Mouse (Mus musculus) midbrain, embryonic 10.5 days (tissue): ENCODE measurements around the gene Gpn2. TPM values are rescaled to one million over a fixed set of nuclear protein-coding genes. Genes with fewer than 3 reads are reported as not detected.

Source experiments
- DNase-seq: peaks from one replicate; pipeline ENCODE4 v3.0.0-alpha.2; 2017; ENCODE audit warnings: low spot score
- H3K27ac ChIP-seq: fragments of 300-500 bp; sonication (generic); replicated peaks from 2 replicates; pipeline ENCODE4 v1.5.1; 2016; ENCODE audit warnings: mild to moderate bottlenecking
- H3K27me3 ChIP-seq: fragments of 300-500 bp; sonication (generic); 2 replicates; pipeline ENCODE4 v1.6.1; 2016; ENCODE audit warnings: low read depth, mild to moderate bottlenecking; ENCODE audit not compliant: poor library complexity, severe bottlenecking
- H3K36me3 ChIP-seq: fragments of 300-500 bp; sonication (generic); 2 replicates; pipeline ENCODE4 v1.6.1; 2016; ENCODE audit warnings: mild to moderate bottlenecking, moderate library complexity
- H3K4me1 ChIP-seq: fragments of 300-500 bp; sonication (generic); 2 replicates; pipeline ENCODE4 v1.6.1; 2016
- H3K4me3 ChIP-seq: fragments of 300-500 bp; sonication (generic); 2 replicates; pipeline ENCODE4 v1.5.1; 2016; ENCODE audit warnings: mild to moderate bottlenecking, moderate library complexity
- H3K9me3 ChIP-seq: fragments of 300-500 bp; sonication (generic); replicated peaks from 2 replicates; pipeline ENCODE4 v1.6.1; 2016; ENCODE audit warnings: mild to moderate bottlenecking
- WGBS: fragments of 180-500 bp; shearing (Covaris S2); methylation state at CpG from one replicate; pipeline ENCODE4 v1.1.7; 2016; 5-methylcytosine and 5-hydroxymethylcytosine counted together
- polyA plus RNA-seq: library from polyadenylated mRNA; unstranded; fragments of >200 nt; fragmentation: Nextera tagmentation; extraction: Ambion mirVana; gene quantifications from 2 replicates; pipeline ENCODE4 v1.2.1, GENCODE M21; 2016

The Gpn2 gene
- polyA plus RNA-seq, 1 experiment from 2014 or later = 27.9 TPM

DNA sequence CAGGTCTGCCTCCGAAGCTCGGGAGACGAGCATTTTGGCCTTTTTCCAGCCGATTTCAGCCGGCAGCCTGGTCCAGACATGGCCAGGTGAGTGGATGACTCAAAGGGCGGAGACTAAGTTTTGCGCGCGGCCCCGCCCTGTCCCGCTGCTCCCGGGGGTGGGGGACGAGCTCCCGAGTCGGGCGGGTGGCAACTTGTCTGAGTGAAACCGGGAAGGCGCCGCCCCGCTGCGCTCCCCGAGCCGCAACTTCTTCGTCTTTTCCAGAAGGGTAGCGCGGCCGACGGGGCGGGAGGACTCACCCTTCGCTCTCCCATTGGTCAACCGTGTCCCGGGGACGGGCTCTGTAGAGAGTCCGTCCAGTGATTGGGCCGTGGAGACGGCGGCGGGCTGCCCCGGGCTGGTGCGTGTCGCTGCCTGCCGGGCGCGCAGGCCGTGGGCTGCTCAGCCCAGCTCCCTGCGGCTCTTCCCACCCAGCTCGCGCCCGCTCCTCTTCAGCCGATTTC, 15.5 kb downstream of the Gpn2 start:
- Histone ChIP-seq H3K9me3 (no peaks in the 10 kb centered on the region), H3K4me1 (peaks cover 28% of the 10 kb centered on the region), H3K27me3 (peaks cover 73% of the 10 kb centered on the region), H3K4me3 (peak overlapping the region; percentile 63), H3K36me3 (peaks cover 12% of the 10 kb centered on the region), H3K27ac (peak overlapping the region; percentile 58)
- WGBS = under 1% methylated on average over 50 of the region's 50 CpGs
- peak; percentile 86 for DNase-seq

GRCm38 (mm10) chr4:133600306-133600705, 16.1 kb downstream of the Gpn2 start:
- peaks cover 17% of the 10 kb centered on the region for H3K36me3 ChIP-seq
- peaks cover 31% of the 10 kb centered on the region for H3K4me1 ChIP-seq
- H3K4me3 ChIP-seq = peak overlapping the region; percentile 63
- peaks cover 73% of the 10 kb centered on the region for H3K27me3 ChIP-seq
- DNase-seq = no peak
- 20% methylated on average over 9 of the region's 9 CpGs for WGBS
- no peaks in the 10 kb centered on the region for H3K9me3 ChIP-seq
- H3K27ac ChIP-seq = no peak overlapping the region; the same call in 1 of the 2 replicates

DNA sequence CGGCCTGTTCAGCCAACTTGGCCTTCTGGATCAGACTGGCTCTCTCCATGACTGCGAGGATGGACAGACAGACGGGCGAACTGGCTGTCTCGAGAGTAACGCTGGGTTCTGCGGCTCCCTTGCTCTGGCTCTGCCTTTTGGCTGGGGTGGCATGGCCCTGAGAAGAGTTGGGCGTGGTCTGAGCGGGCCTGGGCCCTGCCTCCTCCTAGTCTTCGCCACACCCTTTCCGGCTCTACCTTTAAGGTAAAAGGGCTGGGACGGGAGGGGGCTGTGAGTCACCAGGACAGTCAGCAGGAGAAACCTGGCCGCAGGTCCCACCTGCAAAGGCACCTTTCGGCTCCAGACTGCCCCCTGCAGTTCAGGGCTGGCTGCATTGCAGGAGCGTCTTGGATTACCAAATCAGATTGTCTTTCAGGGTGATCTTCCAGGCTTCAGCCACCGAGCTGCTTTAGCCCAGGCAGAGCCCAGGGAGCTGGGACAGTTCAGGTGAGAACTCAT, 17.6 kb downstream of the Gpn2 start, which contains the start of gene Sfn:
TSS of gene Sfn (minus strand) at position 448 of the 498 bp plus-strand sequence.
- Histone ChIP-seq H3K36me3 (peaks cover 32% of the 10 kb centered on the region), H3K27ac (no peak within 1 kb of the TSS), H3K4me1 (peaks cover 29% of the 10 kb centered on the region), H3K9me3 (no peaks in the 10 kb centered on the region), H3K4me3 (peak within 1 kb of the TSS; percentile 29), H3K27me3 (peaks cover 73% of the 10 kb centered on the region)
- 4% methylated on average over 16 of the region's 16 CpGs for whole genome bisulfite sequencing
- no peak for DNase-seq

GRCm38 (mm10) chr4:133603056-133603455, 18.9 kb downstream of the Gpn2 start:
- Histone ChIP-seq H3K9me3 (no peaks in the 10 kb centered on the region), H3K4me3 (no peak overlapping the region), H3K36me3 (peaks cover 41% of the 10 kb centered on the region), H3K27ac (no peak overlapping the region), H3K27me3 (peaks cover 61% of the 10 kb centered on the region), H3K4me1 (peaks cover 29% of the 10 kb centered on the region)
- WGBS = 95% methylated on average over 5 of the region's 5 CpGs
- DNase-seq = no peak

GRCm38 (mm10) chr4:133604175-133604574, 20.0 kb downstream of the Gpn2 start:
- H3K27me3 ChIP-seq = peaks cover 50% of the 10 kb centered on the region
- 92% methylated on average over 7 of the region's 7 CpGs for WGBS
- H3K9me3 ChIP-seq = no peaks in the 10 kb centered on the region
- no peak overlapping the region for H3K4me3 ChIP-seq
- DNase-seq = no peak
- H3K36me3 ChIP-seq = peaks cover 52% of the 10 kb centered on the region
- H3K27ac ChIP-seq = no peak overlapping the region
- H3K4me1 ChIP-seq = peaks cover 24% of the 10 kb centered on the region

GRCm38 (mm10) chr4:133604856-133605255, 20.7 kb downstream of the Gpn2 start:
- H3K27me3 ChIP-seq = peaks cover 43% of the 10 kb centered on the region
- WGBS = 65% methylated on average over 6 of the region's 6 CpGs
- H3K4me1 ChIP-seq = peaks cover 18% of the 10 kb centered on the region
- H3K4me3 ChIP-seq = no peak overlapping the region
- no peak overlapping the region for H3K27ac ChIP-seq
- H3K36me3 ChIP-seq = peaks cover 55% of the 10 kb centered on the region
- DNase-seq = no peak
- no peaks in the 10 kb centered on the region for H3K9me3 ChIP-seq

DNA sequence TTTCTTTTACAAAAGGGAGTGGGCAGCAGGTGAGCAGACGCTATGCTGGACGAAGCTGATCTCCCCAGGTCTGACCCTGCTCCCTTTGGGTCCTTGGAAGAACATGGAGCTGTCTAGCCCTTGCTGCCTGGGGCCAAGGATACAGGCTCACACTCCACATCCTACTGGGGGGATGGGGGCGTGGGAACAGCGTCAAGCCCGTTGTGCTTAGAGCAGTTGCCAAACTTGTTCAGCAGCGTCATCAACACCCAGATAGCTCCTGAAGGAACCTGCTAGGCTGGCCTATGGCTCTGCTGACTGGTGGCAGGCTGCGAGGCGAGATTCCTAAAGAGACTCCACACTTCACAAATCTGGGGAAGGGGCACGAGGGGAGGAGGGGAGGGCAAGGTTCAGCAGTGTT, 21.2 kb downstream of the Gpn2 start:
- Histone ChIP-seq H3K27me3 (peaks cover 39% of the 10 kb centered on the region), H3K27ac (no peak overlapping the region), H3K4me3 (no peak overlapping the region), H3K9me3 (no peaks in the 10 kb centered on the region), H3K4me1 (peaks cover 13% of the 10 kb centered on the region), H3K36me3 (peaks cover 59% of the 10 kb centered on the region)
- 62% methylated on average over 9 of the region's 9 CpGs for WGBS
- DNase-seq = no peak

GRCm38 (mm10) chr4:133607284-133607683, 23.1 kb downstream of the Gpn2 start:
- peaks cover 3% of the 10 kb centered on the region; the same call in 1 of the 2 replicates for H3K4me1 ChIP-seq
- peaks cover 79% of the 10 kb centered on the region for H3K36me3 ChIP-seq
- no peak for DNase-seq
- WGBS = 83% methylated on average over 10 of the region's 10 CpGs
- H3K9me3 ChIP-seq = peaks cover 6% of the 10 kb centered on the region
- peaks cover 19% of the 10 kb centered on the region for H3K27me3 ChIP-seq
- H3K27ac ChIP-seq = no peak overlapping the region
- H3K4me3 ChIP-seq = no peak overlapping the region

DNA sequence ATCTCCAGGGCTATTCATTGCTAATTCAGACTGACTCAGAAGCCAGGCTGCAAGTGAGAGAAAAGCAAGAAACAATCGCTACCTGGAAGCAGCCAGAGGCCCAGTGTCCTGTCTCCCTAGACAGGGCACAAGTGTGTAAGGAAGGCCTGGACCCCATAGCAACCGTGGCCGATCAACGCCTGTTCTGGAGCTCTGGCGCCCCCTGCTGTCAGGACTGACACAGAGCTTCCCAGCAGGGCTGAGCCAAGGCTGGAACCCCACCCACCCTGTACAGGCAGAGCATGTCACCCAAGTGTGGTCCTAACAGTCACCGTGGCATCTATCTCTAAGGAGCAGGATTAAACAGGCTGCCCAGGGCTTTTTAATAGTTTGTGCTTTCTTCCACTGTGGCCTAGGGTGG, 25.6 kb downstream of the Gpn2 start:
- DNase-seq = peak; percentile 83
- peaks cover 10% of the 10 kb centered on the region for H3K9me3 ChIP-seq
- H3K27me3 ChIP-seq = no peaks in the 10 kb centered on the region
- peaks cover 3% of the 10 kb centered on the region; the same call in 1 of the 2 replicates for H3K4me1 ChIP-seq
- H3K27ac ChIP-seq = no peak overlapping the region
- peaks cover 91% of the 10 kb centered on the region for H3K36me3 ChIP-seq
- 27% methylated on average over 6 of the region's 6 CpGs for WGBS
- no peak overlapping the region for H3K4me3 ChIP-seq

DNA sequence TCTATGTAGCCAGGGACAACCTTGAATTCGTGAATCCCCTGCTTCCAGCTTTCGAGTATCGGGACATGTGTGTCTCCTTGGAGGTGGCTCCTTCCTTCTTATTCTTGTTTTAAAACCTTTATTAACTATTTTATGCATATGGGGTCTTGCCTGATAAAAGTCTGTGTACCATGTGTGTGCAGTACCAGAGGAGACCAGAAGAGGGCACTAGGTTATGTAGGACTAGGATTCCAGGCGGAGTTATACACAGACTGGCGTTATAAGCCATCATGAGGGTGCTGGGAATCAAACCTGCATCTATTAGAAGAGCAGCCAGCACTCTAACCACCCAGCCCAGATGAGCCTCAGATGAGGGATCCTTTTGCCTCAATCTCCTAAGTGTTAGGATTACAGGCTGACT, 27.7 kb downstream of the Gpn2 start:
- Histone ChIP-seq H3K27me3 (no peaks in the 10 kb centered on the region), H3K4me3 (no peak overlapping the region), H3K27ac (no peak overlapping the region), H3K4me1 (no peaks in the 10 kb centered on the region; the same call in 1 of the 2 replicates), H3K36me3 (peaks cover 87% of the 10 kb centered on the region), H3K9me3 (peaks cover 10% of the 10 kb centered on the region)
- DNase-seq = no peak
- 95% methylated on average over 5 of the region's 5 CpGs for WGBS

DNA sequence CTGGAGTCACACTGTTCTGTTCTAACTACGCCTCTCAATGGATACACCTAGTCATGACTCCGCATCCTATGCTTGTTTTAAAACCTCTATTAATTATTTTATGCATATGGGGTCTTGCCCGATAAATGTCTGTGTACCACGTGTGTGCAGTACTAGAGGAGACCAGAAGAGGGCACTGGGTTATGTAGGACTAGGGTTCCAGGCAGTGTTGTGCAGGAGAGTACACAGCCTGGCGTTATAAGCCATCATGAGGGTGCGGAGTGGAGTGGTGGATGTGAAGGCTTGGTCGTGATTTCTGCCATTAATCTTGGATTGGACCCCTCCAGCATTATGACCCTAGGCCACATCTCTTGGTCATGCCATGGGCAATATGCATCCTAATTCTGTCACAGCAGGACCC, 28.3 kb downstream of the Gpn2 start:
- Histone ChIP-seq H3K27ac (no peak overlapping the region), H3K36me3 (peaks cover 87% of the 10 kb centered on the region), H3K4me3 (no peak overlapping the region), H3K9me3 (peaks cover 10% of the 10 kb centered on the region), H3K27me3 (no peaks in the 10 kb centered on the region), H3K4me1 (no peaks in the 10 kb centered on the region; the same call in 1 of the 2 replicates)
- DNase-seq = no peak
- WGBS = 97% methylated on average over 7 of the region's 7 CpGs

DNA sequence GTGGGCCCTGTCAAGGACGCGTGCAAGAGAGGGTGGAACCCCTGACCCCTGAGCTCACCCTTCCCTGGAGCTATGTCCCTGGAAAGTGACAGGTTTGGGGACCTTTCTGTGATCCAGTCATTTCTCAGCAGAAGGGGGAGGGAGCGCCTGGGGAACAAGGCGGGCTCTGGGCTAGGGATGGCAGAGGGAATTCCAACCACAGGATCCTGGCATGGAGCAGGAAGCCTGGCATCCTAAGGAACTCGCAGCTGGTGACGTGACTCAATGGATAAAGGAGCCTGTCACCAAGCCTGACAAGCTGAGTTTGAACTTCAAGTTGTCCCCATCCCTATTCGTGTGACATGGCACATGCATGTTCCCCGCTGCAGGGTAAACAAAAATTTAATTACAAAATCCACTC, 28.9 kb downstream of the Gpn2 start:
- no peak for DNase-seq
- no peak overlapping the region for H3K27ac ChIP-seq
- H3K9me3 ChIP-seq = peaks cover 10% of the 10 kb centered on the region
- H3K27me3 ChIP-seq = no peaks in the 10 kb centered on the region
- H3K4me1 ChIP-seq = no peaks in the 10 kb centered on the region; the same call in 1 of the 2 replicates
- no peak overlapping the region for H3K4me3 ChIP-seq
- 93% methylated on average over 8 of the region's 8 CpGs for WGBS
- peaks cover 82% of the 10 kb centered on the region for H3K36me3 ChIP-seq

DNA sequence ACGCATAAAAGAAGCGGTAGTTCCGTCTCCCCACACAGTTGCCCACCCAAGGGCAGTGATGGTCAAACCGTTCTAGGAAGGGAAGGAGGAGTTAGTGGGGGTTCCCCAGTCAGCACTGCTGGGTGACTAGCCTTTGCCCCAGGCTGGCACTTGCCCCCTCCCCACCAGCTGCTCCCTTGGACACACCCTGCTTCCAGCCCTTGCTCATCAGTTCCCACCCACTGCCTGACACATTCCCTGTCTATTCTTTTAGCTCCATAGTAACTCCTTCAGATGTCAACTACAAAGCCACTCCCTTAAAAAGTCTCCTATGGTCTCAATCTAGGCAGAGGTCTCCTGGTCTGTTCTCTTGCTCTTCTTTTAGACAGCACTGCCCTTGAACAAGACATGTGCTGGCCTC, 29.7 kb downstream of the Gpn2 start:
- Histone ChIP-seq H3K4me3 (no peak overlapping the region), H3K27ac (no peak overlapping the region), H3K4me1 (no peaks in the 10 kb centered on the region; the same call in 1 of the 2 replicates), H3K9me3 (peaks cover 10% of the 10 kb centered on the region), H3K36me3 (peaks cover 77% of the 10 kb centered on the region), H3K27me3 (no peaks in the 10 kb centered on the region)
- 95% methylated on average over 4 of the region's 4 CpGs for WGBS
- no peak for DNase-seq
